9 mouse cellular contexts compared by ENCODE assay signal in the genomic region with DNA sequence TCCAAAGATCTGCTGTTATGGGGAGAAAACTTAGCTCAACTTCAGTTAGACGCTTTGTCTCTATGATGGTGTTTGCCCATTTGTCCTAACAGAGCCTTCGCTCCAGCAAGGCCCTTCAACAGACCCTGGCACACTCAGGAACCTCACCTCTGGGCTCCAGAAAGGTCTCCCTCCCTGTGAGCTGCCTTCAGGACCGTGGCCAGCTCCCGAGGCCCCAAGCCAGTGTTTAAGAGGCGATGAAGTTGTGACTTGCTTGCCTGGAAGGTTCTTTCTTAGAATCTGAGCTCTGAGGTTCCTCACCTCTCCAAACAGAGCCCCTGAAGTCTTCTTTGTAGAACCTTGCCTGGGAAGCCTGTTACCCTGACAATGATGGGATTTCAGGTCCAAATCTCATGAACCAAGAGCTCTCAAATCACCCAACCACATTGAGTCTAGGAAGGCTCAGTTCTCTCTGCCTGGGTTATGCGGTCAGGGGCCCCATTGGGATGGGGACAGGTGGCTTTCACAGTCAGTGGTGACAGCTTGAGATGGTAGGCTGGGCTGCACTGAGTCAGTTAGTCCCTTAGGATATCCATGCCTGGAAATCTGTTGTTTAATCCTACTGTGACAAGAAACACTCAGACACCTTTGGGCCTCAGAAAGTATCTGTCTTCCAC. TPM values are rescaled to one million over a fixed set of nuclear protein-coding genes. Genes with fewer than 3 reads are reported as not detected.
DNase-seq lines count a peak whose midpoint lies in the region; ATAC-seq lines count a peak whose summit lies in the region.
"Had no signal": no experiment of that assay in that cellular context is flagged by ENCODE, and none has a peak within 500 bp of the region (broad histone marks: within the 10 kb centered on the region; RNA-seq: fewer than 3 reads in every experiment).

No protein-coding gene starts in this region.

- H3K4me1 ChIP-seq in kidney, embryonic 16.5 days (ENCODE audit: insufficient read depth, low read length), result peaks cover 12% of the 10 kb centered on the region
- peaks cover 50% of the 10 kb centered on the region for H3K4me1 ChIP-seq in midbrain, embryonic 10.5 days

- H3K27ac ChIP-seq in kidney, embryonic 16.5 days (ENCODE audit: low read length), result no peak overlapping the region
- no peak overlapping the region for H3K27ac ChIP-seq in midbrain, embryonic 10.5 days (replicated peaks)
- H3K27ac ChIP-seq: heart, embryonic 13.5 days had no signal

- no peaks in the 10 kb centered on the region for H3K9me3 ChIP-seq in kidney, embryonic 16.5 days (ENCODE audit: low read length)
- no peaks in the 10 kb centered on the region for H3K9me3 ChIP-seq in midbrain, embryonic 10.5 days (replicated peaks)
- H3K9me3 ChIP-seq: heart, embryonic 13.5 days had no signal

- no peaks in the 10 kb centered on the region for H3K36me3 ChIP-seq in kidney, embryonic 16.5 days (ENCODE audit: insufficient read depth, low read length)
- H3K36me3 ChIP-seq in midbrain, embryonic 10.5 days, result no peaks in the 10 kb centered on the region
- H3K36me3 ChIP-seq: heart, embryonic 13.5 days had no signal

- no peak overlapping the region for H3K4me2 ChIP-seq in kidney, embryonic 16.5 days (replicated peaks; ENCODE audit: low read depth, low read length)
- H3K4me2 ChIP-seq: heart, embryonic 13.5 days had no signal

- ATAC-seq in kidney, embryonic 16.5 days (ENCODE audit: low FRiP score, low TSS enrichment), result no peak
- ATAC-seq in inflammation-experienced regulatory T-cells, adult 6 months, result no peak

- H3K27me3 ChIP-seq in kidney, embryonic 16.5 days (ENCODE audit: insufficient read depth, low read length), result peaks cover 24% of the 10 kb centered on the region
- peaks cover 36% of the 10 kb centered on the region for H3K27me3 ChIP-seq in midbrain, embryonic 10.5 days (ENCODE audit: low read depth, poor library complexity, severe bottlenecking)

- peak; percentile 68 for DNase-seq in kidney, postnatal 10 days
- peak; percentile 49 for DNase-seq in R1 (ENCODE audit: low read depth, low spot score)
- peak; percentile 48 for DNase-seq in embryo, embryonic 9.5 days (ENCODE audit: extremely low spot score)
- DNase-seq in midbrain, embryonic 10.5 days (ENCODE audit: low spot score), result no peak
- DNase-seq in thymus, postnatal 36 days, result no peak
- DNase-seq in urinary bladder, postnatal 10 days (ENCODE audit: low spot score), result no peak

- WGBS in kidney, embryonic 16.5 days, result 40% methylated on average over 6 of the region's 6 CpGs
- WGBS in midbrain, embryonic 10.5 days, result 46% methylated on average over 6 of the region's 6 CpGs

- no peak overlapping the region for H3K4me3 ChIP-seq in kidney, embryonic 16.5 days (ENCODE audit: low read length)
- peak overlapping the region; percentile 11; the same call in 1 of the 2 replicates for H3K4me3 ChIP-seq in midbrain, embryonic 10.5 days
- H3K4me3 ChIP-seq: heart, embryonic 13.5 days had no signal

- H3K9ac ChIP-seq in kidney, embryonic 16.5 days (replicated peaks; ENCODE audit: low read length), result no peak overlapping the region
- H3K9ac ChIP-seq: heart, embryonic 13.5 days had no signal

RNA-seq across cellular contexts. Expression of a gene that starts 2.3 kb away (rescaled TPM):
- 10.4 and 11.9 TPM in 2 replicates for polyA plus RNA-seq in kidney, embryonic 16.5 days (2015; fragmentation: Nextera tagmentation; extraction: Ambion mirVana)
- 27.8 and 42.4 TPM in 2 replicates for polyA plus RNA-seq in midbrain, embryonic 10.5 days (2016; fragmentation: Nextera tagmentation; extraction: Ambion mirVana)
- polyA plus RNA-seq in inflammation-experienced regulatory T-cells, adult 6 months (2017; shearing (Covaris generic)), result under 1 TPM in 1 of 3 experiments, not detected in 2; 0.12 TPM

Comparison
In these comparisons a context has a peak if more than half of its experiments do, and no peak if none do; other contexts are left out.
1. DNase-seq: peak in kidney, postnatal 10 days (single experiment), R1 (single experiment) and embryo, embryonic 9.5 days (single experiment); none in midbrain, embryonic 10.5 days (single experiment), thymus, postnatal 36 days (0 of 2) and urinary bladder, postnatal 10 days (single experiment).
2. RNA of a gene that starts 2.3 kb away (polyA plus RNA-seq): 27.8 to 42.4 TPM in midbrain, embryonic 10.5 days and 10.4 to 11.9 TPM in kidney, embryonic 16.5 days; 0.12 TPM in inflammation-experienced regulatory T-cells, adult 6 months; every median in the first group is over 10 times any median in the second.